Mouse (Mus musculus): ENCODE measurements around the gene Eepd1. TPM values are rescaled to one million over a fixed set of nuclear protein-coding genes. Genes with fewer than 3 reads are reported as not detected.

Gene Eepd1
- total and polyA plus RNA-seq, 3 experiments, result 0.85 to 1.6 TPM; not detected in 1

- H3K9ac ChIP-seq (ENCODE audit: control insufficient read depth, low read depth, low read length, poor library complexity, severe bottlenecking), result no peak overlapping the region
- H3K4me3 ChIP-seq (ENCODE audit: control insufficient read depth in 1 of 2, insufficient read depth in 1 of 2, low read depth in 2 of 2, low read length in 2 of 2), result no peak overlapping the region
- no peaks in the 10 kb centered on the region for H3K27me3 ChIP-seq (ENCODE audit: control insufficient read depth in 1 of 2, insufficient read depth in 2 of 2, low read length in 2 of 2)
Measured at GRCm38 (mm10) chr9:25526927-25527337, 45.6 kb downstream of the Eepd1 start.

DNA sequence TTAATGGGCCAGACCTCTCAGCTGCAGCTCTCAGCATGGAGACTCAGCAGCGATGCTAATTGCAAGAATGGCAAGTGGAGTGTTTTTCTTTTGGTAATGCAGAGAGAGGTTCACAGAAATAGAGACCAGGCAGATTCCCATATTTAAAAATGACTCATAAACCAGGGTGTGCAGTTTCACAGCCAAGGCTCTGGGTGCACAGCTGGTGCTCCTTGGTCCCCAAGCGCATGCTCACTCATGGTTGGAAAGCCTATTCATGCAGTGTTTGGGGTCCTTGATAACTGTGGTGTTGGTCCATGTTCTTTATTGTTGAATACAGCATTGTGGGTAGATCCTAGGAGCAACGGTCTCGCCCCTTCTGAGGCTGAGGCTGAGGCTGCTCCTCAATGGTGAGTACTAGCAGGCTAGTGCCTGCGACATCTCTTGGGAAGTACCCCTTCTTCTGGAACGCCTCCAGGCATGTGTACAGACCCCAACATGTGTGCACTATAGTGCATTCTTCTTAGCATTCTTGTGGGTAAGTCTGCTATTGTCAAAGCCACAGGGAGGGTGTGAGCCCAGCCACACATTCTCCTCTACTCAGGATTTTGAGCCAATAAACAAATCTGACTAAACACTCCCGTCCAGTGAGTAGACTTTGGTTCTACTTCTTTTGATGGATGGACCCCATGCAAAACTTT lies 46.2 kb downstream of the Eepd1 start:
- H3K4me1 ChIP-seq (ENCODE audit: control insufficient read depth in 1 of 2, insufficient read depth in 2 of 2, low read length in 2 of 2), result no peaks in the 10 kb centered on the region
- H3K36me3 ChIP-seq (ENCODE audit: control insufficient read depth in 1 of 2, insufficient read depth in 2 of 2, low read length in 2 of 2), result no peaks in the 10 kb centered on the region
- no peak for DNase-seq (ENCODE audit: low read depth, low spot score)
- TF ChIP-seq GATA1 (IDR thresholded peaks at IDR 0.05; ENCODE audit: low read depth, low read length), result no peak
- no peak for TF ChIP-seq E2F4 (IDR thresholded peaks at IDR 0.05; ENCODE audit: borderline replicate concordance, low read depth, low read length)
- TF ChIP-seq JUND (IDR thresholded peaks at IDR 0.05; ENCODE audit: low read depth, low read length), result no peak
- TF ChIP-seq RCOR1 (IDR thresholded peaks at IDR 0.05; ENCODE audit: low read depth, low read length), result no peak
- no peak for TF ChIP-seq HCFC1 (IDR thresholded peaks at IDR 0.05; ENCODE audit: low read depth, low read length)
- TF ChIP-seq UBTF (IDR thresholded peaks at IDR 0.05; ENCODE audit: borderline replicate concordance, insufficient read depth, low read depth, low read length), result no peak
- no peak for TF ChIP-seq MAZ (IDR thresholded peaks at IDR 0.05; ENCODE audit: low read depth, low read length)
- TF ChIP-seq BHLHE40 (IDR thresholded peaks at IDR 0.05; ENCODE audit: borderline replicate concordance, low read depth, low read length), result no peak
- no peak for TF ChIP-seq POLR2AphosphoS2 (IDR thresholded peaks at IDR 0.05; ENCODE audit: low read length)
- TF ChIP-seq USF1 (IDR thresholded peaks at IDR 0.05; ENCODE audit: low read depth, low read length), result no peak
- no peak for TF ChIP-seq TBP (IDR thresholded peaks at IDR 0.05; ENCODE audit: low read depth, low read length)
- no peak for TF ChIP-seq ZC3H11A (IDR thresholded peaks at IDR 0.05; ENCODE audit: low read depth, low read length)
- no peak for TF ChIP-seq USF2 (IDR thresholded peaks at IDR 0.05; ENCODE audit: borderline replicate concordance in 1 of 2, insufficient read depth in 1 of 2, low read depth in 1 of 2, low read length in 2 of 2)
- no peak for TF ChIP-seq MXI1 (IDR thresholded peaks at IDR 0.05; ENCODE audit: low read depth, low read length)
- no peak for TF ChIP-seq NRF1 (IDR thresholded peaks at IDR 0.05; ENCODE audit: insufficient read depth, low read depth, low read length, poor library complexity, severe bottlenecking)
- no peak for TF ChIP-seq EP300 (IDR thresholded peaks at IDR 0.05; ENCODE audit: low read depth in 1 of 2, low read length in 2 of 2)
- no peak for TF ChIP-seq TAL1 (IDR thresholded peaks at IDR 0.05; ENCODE audit: low read length)
- H3K27me3 ChIP-seq (ENCODE audit: control insufficient read depth in 1 of 2, insufficient read depth in 2 of 2, low read length in 2 of 2), result no peaks in the 10 kb centered on the region
- no peak overlapping the region for H3K4me3 ChIP-seq (ENCODE audit: control insufficient read depth in 1 of 2, insufficient read depth in 1 of 2, low read depth in 2 of 2, low read length in 2 of 2)
- no peaks in the 10 kb centered on the region for H3K9me3 ChIP-seq (replicated peaks; ENCODE audit: insufficient read depth, low read length)
- no peak overlapping the region for H3K9ac ChIP-seq (ENCODE audit: control insufficient read depth, low read depth, low read length, poor library complexity, severe bottlenecking)
- H3K27ac ChIP-seq (ENCODE audit: control insufficient read depth, low read depth, low read length), result no peak overlapping the region
- H3K79me2 ChIP-seq (ENCODE audit: control insufficient read depth, insufficient read depth, low read length, poor library complexity), result no peaks in the 10 kb centered on the region

More at GRCm38 (mm10) chr9:25526927-25527337, 45.6 kb downstream of the Eepd1 start:
- no peak for TF ChIP-seq BHLHE40 (IDR thresholded peaks at IDR 0.05; ENCODE audit: borderline replicate concordance, low read depth, low read length)
- TF ChIP-seq ZC3H11A (IDR thresholded peaks at IDR 0.05; ENCODE audit: low read depth, low read length), result no peak
- no peak for TF ChIP-seq GATA1 (IDR thresholded peaks at IDR 0.05; ENCODE audit: low read depth, low read length)
- no peak for TF ChIP-seq JUND (IDR thresholded peaks at IDR 0.05; ENCODE audit: low read depth, low read length)
- no peak for TF ChIP-seq UBTF (IDR thresholded peaks at IDR 0.05; ENCODE audit: borderline replicate concordance, insufficient read depth, low read depth, low read length)
- TF ChIP-seq ELF1 (IDR thresholded peaks at IDR 0.05; ENCODE audit: low read depth, low read length), result no peak
- TF ChIP-seq ZNF384 (IDR thresholded peaks at IDR 0.05; ENCODE audit: low read depth, low read length), result no peak
- TF ChIP-seq RAD21 (IDR thresholded peaks at IDR 0.05; ENCODE audit: low read depth, low read length), result no peak
- no peak for TF ChIP-seq TBP (IDR thresholded peaks at IDR 0.05; ENCODE audit: low read depth, low read length)
- TF ChIP-seq KAT2A (conservative IDR thresholded peaks at IDR 0.05; ENCODE audit: low read depth, low read length), result no peak
- TF ChIP-seq NRF1 (IDR thresholded peaks at IDR 0.05; ENCODE audit: insufficient read depth, low read depth, low read length, poor library complexity, severe bottlenecking), result no peak
- no peak for TF ChIP-seq USF1 (IDR thresholded peaks at IDR 0.05; ENCODE audit: low read depth, low read length)
- no peak for TF ChIP-seq ZMIZ1 (IDR thresholded peaks at IDR 0.05; ENCODE audit: low read depth, low read length)
- TF ChIP-seq SMC3 (IDR thresholded peaks at IDR 0.05; ENCODE audit: low read depth, low read length), result no peak
- Histone ChIP-seq H3K36me3 (ENCODE audit: control insufficient read depth in 1 of 2, insufficient read depth in 2 of 2, low read length in 2 of 2) (no peaks in the 10 kb centered on the region), H3K4me1 (ENCODE audit: control insufficient read depth in 1 of 2, insufficient read depth in 2 of 2, low read length in 2 of 2) (no peaks in the 10 kb centered on the region), H3K9me3 (replicated peaks; ENCODE audit: insufficient read depth, low read length) (no peaks in the 10 kb centered on the region), H3K79me2 (ENCODE audit: control insufficient read depth, insufficient read depth, low read length, poor library complexity) (no peaks in the 10 kb centered on the region), H3K27ac (ENCODE audit: control insufficient read depth, low read depth, low read length) (no peak overlapping the region)
- no peak for DNase-seq (ENCODE audit: low read depth, low spot score)
